Mouse (Mus musculus) heart, postnatal 25 days (tissue): ENCODE measurements at regions not wholly inside any gene's neighbourhood (a gene's known extent, or its start where the extent isn't known, plus 50 kb on each side); places are given as distances from the start of the nearest gene placed in this dataset.
"Not testable (repeated sequence)": the region's sequence is repeated elsewhere in the genome, so short reads cannot be mapped to it uniquely, and the experiment has no call there.

Source experiments
- DNase-seq: peaks from one replicate; pipeline ENCODE4 v3.0.0; 2022; ENCODE audit warnings: low spot score
- intact Hi-C: fragments of 180-260 bp; cut with DNase I; formaldehyde crosslinking; loops from one replicate; pipeline ENCODE4 v1.15.1; 2025

DNA sequence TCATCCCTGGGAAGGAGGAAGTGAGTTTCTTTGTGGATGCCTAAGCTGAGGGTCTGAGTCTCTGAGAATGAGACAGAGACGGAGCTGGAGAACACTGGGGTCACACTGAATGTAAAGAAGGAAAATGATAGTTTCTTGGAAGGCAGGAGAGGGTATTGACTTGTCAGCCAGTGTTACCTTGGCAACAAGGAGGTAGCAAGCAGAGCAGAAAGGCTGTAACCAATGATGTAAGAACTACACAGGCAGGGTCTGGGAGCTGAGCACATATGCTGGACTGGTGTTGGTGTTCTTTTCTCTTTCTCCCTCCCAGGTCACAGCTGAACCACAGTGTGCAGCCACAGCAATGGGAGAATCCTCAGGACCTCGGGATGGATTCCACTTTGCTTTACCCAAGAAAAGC lies 75.5 kb upstream of the 1110032F04Rik start:
- intact Hi-C loops, result no loop called here
- DNase-seq, result no peak

DNA sequence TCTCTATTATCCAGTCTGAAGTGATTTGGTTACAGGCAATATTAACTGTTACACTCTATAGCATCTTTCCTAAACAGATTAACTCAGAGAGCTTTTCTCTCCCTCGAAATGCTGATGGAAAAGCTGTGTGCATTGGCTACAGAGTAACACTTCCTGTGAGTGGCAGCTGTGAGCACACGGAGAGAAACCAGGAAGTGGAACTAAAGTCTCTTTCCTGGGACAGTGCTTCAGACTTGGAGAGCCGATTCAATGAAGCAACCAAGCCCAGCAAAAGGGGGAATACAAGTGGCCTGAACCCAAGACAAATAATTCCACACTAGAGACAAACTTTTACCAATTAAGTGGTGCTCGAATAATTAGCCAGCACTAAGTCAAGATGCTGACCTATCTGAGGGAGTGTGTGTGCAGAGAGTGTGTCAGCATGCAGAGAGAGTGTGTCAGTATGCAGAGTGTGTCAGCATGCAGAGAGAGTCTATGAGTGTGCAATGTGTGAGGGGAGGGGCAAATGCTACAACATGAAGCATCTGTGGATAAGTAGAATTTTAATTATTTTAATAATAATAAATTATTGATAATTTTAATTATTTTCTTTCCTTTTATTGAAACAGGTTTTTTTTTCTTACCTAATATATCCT lies 74.9 kb upstream of the 1110032F04Rik start:
- intact Hi-C loops, result no loop called here
- no peak for DNase-seq

DNA sequence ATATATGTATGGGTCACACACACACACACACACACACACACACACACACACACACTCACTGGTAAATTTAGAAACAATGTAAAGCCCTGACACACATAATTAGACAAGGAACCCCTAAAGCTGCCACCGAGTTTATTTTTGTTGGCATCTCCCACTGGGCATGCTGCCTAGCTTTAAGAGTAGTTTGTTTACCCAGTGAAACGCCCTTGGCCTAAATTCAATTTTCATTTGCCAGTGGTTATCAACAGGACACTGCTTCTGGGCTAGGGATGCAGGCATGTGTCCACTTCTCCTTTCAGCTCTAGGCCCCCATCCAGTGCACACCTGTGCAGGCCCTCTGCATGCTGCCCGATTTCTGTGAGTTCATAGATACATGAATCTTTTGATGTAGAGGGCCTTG lies 73.7 kb upstream of the 1110032F04Rik start:
- DNase-seq, result no peak
- intact Hi-C loops, result no loop called here

GRCm38 (mm10) chr3:68798408-68798807 lies 71.0 kb upstream of the 1110032F04Rik start:
- DNase-seq, intact Hi-C loops: not testable (repeated sequence)

DNA sequence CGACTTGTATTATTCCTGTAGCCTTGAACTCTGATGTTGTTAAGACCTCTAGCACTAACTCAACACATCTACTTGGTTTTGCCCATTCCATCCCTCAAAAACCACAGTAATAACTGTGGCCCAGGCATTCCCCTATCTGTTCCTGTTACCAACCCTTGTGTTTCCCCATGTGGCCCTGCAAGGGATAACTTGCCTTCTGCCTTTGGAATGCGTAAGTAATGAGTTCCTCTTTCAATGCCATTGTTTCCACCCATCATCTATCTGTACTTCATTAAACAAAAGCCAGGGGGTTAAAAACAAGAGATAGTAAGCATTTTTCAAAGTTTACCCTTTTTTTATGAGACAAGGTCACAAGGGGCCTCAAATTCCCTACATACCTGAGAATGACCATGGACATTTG lies 60.5 kb upstream of the 1110032F04Rik start:
- no peak for DNase-seq
- intact Hi-C loops, result no loop called here

DNA sequence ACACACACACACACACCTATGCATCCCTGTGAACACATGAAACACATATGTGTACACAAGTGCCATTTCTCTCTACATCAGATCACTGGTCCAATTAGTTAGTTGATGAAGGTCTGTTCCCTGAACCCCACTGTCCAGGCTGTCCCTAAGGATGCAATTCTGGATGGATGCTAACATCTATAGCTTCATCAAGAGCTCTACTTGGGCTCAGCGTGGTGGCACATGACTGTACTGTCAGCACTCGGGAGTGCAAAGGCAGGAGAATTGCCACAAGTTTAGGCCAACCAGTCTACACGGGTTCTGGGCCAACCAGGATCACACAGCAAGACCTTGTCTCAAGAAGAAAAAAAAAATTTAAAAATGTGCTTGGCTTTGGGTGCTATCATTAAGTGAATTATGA lies 55.9 kb upstream of the 1110032F04Rik start:
- intact Hi-C loops, result no loop called here
- no peak for DNase-seq

- no peak for DNase-seq
- intact Hi-C loops, result no loop called here
Measured at GRCm38 (mm10) chr3:68814011-68814690, 55.2 kb upstream of the 1110032F04Rik start.

GRCm38 (mm10) chr3:68815621-68816020 lies 53.8 kb upstream of the 1110032F04Rik start:
- intact Hi-C loops, result no loop called here
- DNase-seq, result no peak

DNA sequence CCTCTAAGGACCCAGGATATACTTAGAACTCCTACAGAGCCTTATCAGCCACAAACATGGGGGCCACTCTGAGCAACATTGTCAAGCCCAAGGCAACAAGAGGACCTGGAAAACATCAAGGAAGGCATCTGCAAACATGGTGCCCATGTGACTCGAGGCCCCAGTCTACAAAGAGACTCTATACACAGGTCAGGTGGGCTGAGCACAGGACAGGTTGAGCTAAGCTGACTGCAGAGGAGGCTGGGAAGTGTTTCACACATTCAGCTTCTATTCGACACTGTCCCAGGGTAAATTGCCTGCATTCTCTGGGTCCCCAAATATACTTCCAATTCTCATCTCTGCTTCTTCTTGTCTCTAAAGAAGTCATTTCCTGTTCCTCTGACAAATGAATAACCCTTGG lies 52.1 kb upstream of the 1110032F04Rik start:
- intact Hi-C loops, result no loop called here
- no peak for DNase-seq
